16 mouse cellular contexts compared by ENCODE assay signal in the genomic region with DNA sequence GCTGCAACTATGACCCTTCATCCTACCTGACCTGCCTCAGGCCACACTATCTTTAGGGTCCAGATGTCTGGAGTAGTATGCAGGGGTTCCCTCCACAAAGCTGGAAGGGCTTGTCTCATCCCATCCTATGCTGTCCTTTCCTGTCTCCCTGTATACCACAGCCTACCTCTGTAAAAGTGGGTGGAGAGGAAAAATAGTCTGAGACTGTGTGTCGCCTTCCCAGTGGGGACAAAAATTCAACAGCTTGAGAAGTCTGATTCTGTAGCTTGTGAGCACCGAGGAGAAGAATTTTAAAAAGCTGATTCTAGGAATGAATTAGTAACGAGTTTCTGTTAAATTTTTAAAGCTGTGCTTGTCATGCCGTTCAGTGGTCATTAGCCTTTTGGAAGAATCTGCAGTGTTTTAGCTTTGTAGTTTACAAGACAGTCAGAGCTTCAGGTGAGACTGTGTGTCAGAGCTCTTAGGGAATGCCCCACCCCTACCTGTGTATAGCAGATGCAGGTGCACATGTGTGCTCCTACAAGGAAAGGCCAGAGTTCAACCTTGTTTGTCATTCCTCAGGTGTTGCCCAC.
"Had no signal": no experiment of that assay in that cellular context is flagged by ENCODE, and none has a peak within 500 bp of the region (broad histone marks: within the 10 kb centered on the region; RNA-seq: fewer than 3 reads in every experiment).

No protein-coding gene starts in this region.

- H3K27me3 ChIP-seq: liver, embryonic 15.5 days; neural tube, embryonic 15.5 days had no signal

- H3K4me1 ChIP-seq: limb, embryonic 10.5 days; liver, embryonic 15.5 days; midbrain, embryonic 10.5 days had no signal

- H3K9ac ChIP-seq: hindbrain, embryonic 14.5 days; liver, embryonic 15.5 days; neural tube, embryonic 15.5 days had no signal

- H3K4me3 ChIP-seq: limb, embryonic 10.5 days; liver, embryonic 15.5 days; midbrain, embryonic 10.5 days; myocyte; neural tube, embryonic 15.5 days had no signal

- H3K9me3 ChIP-seq: limb, embryonic 10.5 days; liver, embryonic 15.5 days; midbrain, embryonic 10.5 days; neural tube, embryonic 15.5 days had no signal

- H3K4me2 ChIP-seq: hindbrain, embryonic 14.5 days; liver, embryonic 11.5 days; liver, embryonic 15.5 days; neural tube, embryonic 15.5 days had no signal

- DNase-seq: kidney, postnatal 4 days; lung, adult 2 months; lung, postnatal 4 days; midbrain, embryonic 14.5 days; right cerebral cortex, postnatal 4 days; spleen, adult 18-20 months; thymus, postnatal 36 days had no signal

- H3K36me3 ChIP-seq: limb, embryonic 10.5 days; liver, embryonic 15.5 days; midbrain, embryonic 10.5 days; neural tube, embryonic 15.5 days had no signal

- H3K27ac ChIP-seq: hindbrain, embryonic 14.5 days; kidney, postnatal 0 days; limb, embryonic 10.5 days; liver, embryonic 15.5 days; midbrain, embryonic 10.5 days; neural tube, embryonic 15.5 days had no signal

- ATAC-seq: lung, postnatal 0 days had no signal
